Mouse (Mus musculus) neural tube, embryonic 11.5 days (tissue): Measurements from ENCODE around the gene Rnf25. TPM values are rescaled to one million over a fixed set of nuclear protein-coding genes. Genes with fewer than 3 reads are reported as not detected.
A peak's percentile ranks its signal among the peaks of the same experiment; 100 is the strongest.

Experiments
- ATAC-seq: fragments of 200-750 bp; cut with Nextera tagmentation; 2 replicates; pipeline ENCODE4 v1.8.0; 2017; ENCODE audit warnings: moderate number of reproducible peaks, mild to moderate bottlenecking, moderate TSS enrichment, moderate library complexity; ENCODE audit not compliant: insufficient read depth, low FRiP score, low TSS enrichment
- DNase-seq: peaks from one replicate; pipeline ENCODE4 v3.0.0-alpha.2; 2015; ENCODE audit warnings: low spot score
- H3K27ac ChIP-seq: fragments of 300-500 bp; sonication (generic); 2 replicates; pipeline ENCODE4 v1.5.1; 2014; ENCODE audit warnings: low read depth, mild to moderate bottlenecking, low read length
- H3K27me3 ChIP-seq: fragments of 300-500 bp; sonication (generic); 2 replicates; pipeline ENCODE4 v1.6.1; 2014; ENCODE audit warnings: mild to moderate bottlenecking, low read length, mixed read lengths; ENCODE audit not compliant: control insufficient read depth, insufficient read depth
- H3K36me3 ChIP-seq: fragments of 300-500 bp; sonication (generic); 2 replicates; pipeline ENCODE4 v1.6.1; 2014; ENCODE audit warnings: mild to moderate bottlenecking, low read length, moderate library complexity, mixed read lengths; ENCODE audit not compliant: control insufficient read depth, insufficient read depth
- H3K4me1 ChIP-seq: fragments of 300-500 bp; sonication (generic); 2 replicates; pipeline ENCODE4 v1.6.1; 2014; ENCODE audit warnings: low read length, mixed read lengths; ENCODE audit not compliant: control insufficient read depth, insufficient read depth
- H3K4me2 ChIP-seq: fragments of 300-500 bp; sonication (generic); 2 replicates; pipeline ENCODE4 v1.6.1; 2014; ENCODE audit warnings: low read depth, mild to moderate bottlenecking, moderate library complexity
- H3K4me3 ChIP-seq: fragments of 300-500 bp; sonication (generic); 2 replicates; pipeline ENCODE4 v1.5.1; 2014; ENCODE audit warnings: low read depth, low read length
- H3K9ac ChIP-seq: fragments of 300-500 bp; sonication (generic); 2 replicates; pipeline ENCODE4 v1.6.1; 2014; ENCODE audit warnings: mild to moderate bottlenecking, low read length
- H3K9me3 ChIP-seq: fragments of 300-500 bp; sonication (generic); 2 replicates; pipeline ENCODE4 v1.6.1; 2016; ENCODE audit warnings: low read length; ENCODE audit not compliant: control insufficient read depth
- WGBS: fragments of 180-500 bp; shearing (Covaris S2); extraction: QIAGEN DNeasy Blood & Tissue Kit; methylation state at CpG from one replicate; pipeline ENCODE4 v1.1.7; 2014; 5-methylcytosine and 5-hydroxymethylcytosine counted together
- polyA plus RNA-seq: library from polyadenylated mRNA; unstranded; fragments of >200 nt; fragmentation: Nextera tagmentation; extraction: Ambion mirVana; gene quantifications from 2 replicates; pipeline ENCODE4 v1.2.1, GENCODE M21; 2014

Rnf25 gene
- polyA plus RNA-seq: 9.0 and 9.4 TPM in 2 replicates

DNA sequence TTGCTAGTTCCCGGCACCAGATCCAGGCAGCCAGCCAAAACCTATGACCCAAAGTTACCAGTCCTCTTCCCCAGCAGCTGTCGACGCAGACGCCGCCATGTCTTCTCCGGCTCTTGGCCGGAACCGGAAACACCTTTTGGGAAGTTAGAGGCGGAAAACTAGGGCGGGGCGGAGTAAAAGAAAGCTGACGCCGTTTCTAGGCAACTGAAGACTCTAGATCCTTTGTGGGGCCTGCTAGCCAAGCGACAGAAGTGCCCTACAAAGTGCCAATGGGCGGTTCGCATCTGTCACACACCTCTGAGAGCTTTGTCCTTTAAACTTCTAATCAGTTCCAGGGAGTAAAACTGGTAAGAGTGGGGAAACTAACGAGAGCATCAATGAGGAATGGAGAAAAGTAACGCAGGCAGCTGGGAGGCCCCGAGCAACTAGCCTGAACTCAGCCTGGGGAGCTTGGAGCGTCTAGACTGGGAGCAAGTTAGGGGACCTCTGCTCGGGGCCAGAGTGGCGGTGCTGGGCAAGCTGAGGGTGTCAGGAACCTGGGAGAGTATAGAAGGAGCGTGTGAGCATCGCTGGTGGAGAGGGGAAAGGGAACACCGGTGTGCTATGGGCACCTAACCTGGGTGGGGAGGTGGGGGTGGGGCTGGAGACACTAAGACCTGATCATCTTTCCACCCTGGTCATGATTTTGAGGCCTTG, at the start of gene Rnf25, which contains the start of gene Stk36:
Gene Rnf25, minus strand, starts transcription at position 131 of the 696 bp plus-strand sequence.
Gene Stk36, plus strand, starts transcription at position 179 of the 696 bp plus-strand sequence.
- Histone ChIP-seq H3K9ac (peak within 1 kb of the TSS; percentile 63), H3K36me3 (peaks cover 7% of the 10 kb centered on the region), H3K4me3 (peak within 1 kb of the TSS; percentile 56), H3K4me2 (peak within 1 kb of the TSS; percentile 86), H3K4me1 (peaks cover 6% of the 10 kb centered on the region; the same call in 1 of the 2 replicates), H3K9me3 (no peaks in the 10 kb centered on the region), H3K27me3 (no peaks in the 10 kb centered on the region), H3K27ac (no peak within 1 kb of the TSS)
- peak; percentile 78 for ATAC-seq
- peak; percentile 86 for DNase-seq
- WGBS: 10% methylated on average over 25 of the region's 25 CpGs

DNA sequence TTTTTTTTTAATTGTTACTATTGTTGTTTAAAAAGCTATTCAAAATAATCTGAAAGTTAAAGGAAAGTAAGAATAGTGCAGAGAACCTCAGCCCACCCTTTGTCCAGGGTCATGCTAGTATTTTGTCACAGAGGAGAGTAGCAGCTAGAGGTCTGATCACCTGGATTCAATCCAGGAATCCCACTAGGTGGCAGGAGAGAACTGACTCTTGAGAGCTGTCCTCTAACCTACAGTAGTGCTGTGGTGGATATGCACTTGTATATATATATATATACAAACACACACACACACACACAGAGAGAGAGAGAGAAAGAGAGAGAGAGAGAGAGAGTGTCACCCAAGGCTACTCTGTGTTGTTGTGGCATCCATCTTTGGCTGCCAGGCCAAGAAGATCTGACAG, 42.7 kb upstream of the Rnf25 start:
- H3K4me1 ChIP-seq: no peaks in the 10 kb centered on the region
- no peak overlapping the region for H3K9ac ChIP-seq
- no peak overlapping the region for H3K4me3 ChIP-seq
- no peak overlapping the region for H3K27ac ChIP-seq
- ATAC-seq: no peak
- DNase-seq: no peak
- no peak overlapping the region for H3K4me2 ChIP-seq
- H3K36me3 ChIP-seq: no peaks in the 10 kb centered on the region
- no peaks in the 10 kb centered on the region for H3K27me3 ChIP-seq
- H3K9me3 ChIP-seq: no peaks in the 10 kb centered on the region

DNA sequence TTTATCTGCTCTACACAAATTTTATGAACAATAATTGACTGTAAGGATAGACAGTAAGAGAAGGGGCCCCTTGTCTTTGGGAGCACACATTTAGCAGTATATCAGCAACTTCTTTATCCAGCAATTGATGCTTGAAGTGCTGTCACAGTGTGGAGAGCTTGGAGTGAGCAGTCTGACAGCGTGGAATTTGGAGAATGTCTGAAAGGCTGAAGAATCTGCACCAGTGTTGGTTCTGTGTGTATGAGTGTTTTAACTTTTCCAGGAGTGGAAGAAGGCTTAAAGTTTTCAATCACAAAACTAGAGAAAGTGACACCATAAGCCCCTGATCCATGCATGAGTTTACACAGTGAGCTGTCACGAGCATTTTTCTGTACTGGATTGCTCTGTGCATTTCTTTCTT, 42.3 kb upstream of the Rnf25 start:
- Histone ChIP-seq H3K36me3 (no peaks in the 10 kb centered on the region), H3K4me2 (no peak overlapping the region), H3K9me3 (no peaks in the 10 kb centered on the region), H3K27ac (no peak overlapping the region), H3K4me3 (no peak overlapping the region), H3K4me1 (no peaks in the 10 kb centered on the region), H3K27me3 (no peaks in the 10 kb centered on the region), H3K9ac (no peak overlapping the region)
- DNase-seq: no peak
- WGBS: 85% methylated on average over 2 of the region's 2 CpGs
- ATAC-seq: no peak

- H3K4me2 ChIP-seq: no peak overlapping the region
- no peak overlapping the region for H3K27ac ChIP-seq
- H3K9me3 ChIP-seq: no peaks in the 10 kb centered on the region
- no peak overlapping the region for H3K4me3 ChIP-seq
- H3K36me3 ChIP-seq: no peaks in the 10 kb centered on the region
- DNase-seq: no peak
- 84% methylated on average over 4 of the region's 4 CpGs for WGBS
- H3K4me1 ChIP-seq: no peaks in the 10 kb centered on the region
- H3K9ac ChIP-seq: no peak overlapping the region
- no peaks in the 10 kb centered on the region for H3K27me3 ChIP-seq
- ATAC-seq: no peak
Observed at GRCm38 (mm10) chr1:74632734-74633133, 31.5 kb upstream of the Rnf25 start.

- H3K36me3 ChIP-seq: 0 out of 2 replicates have a peak, but pooled peaks cover 2% of the 10 kb centered on the region
- no peak overlapping the region for H3K27ac ChIP-seq
Observed at GRCm38 (mm10) chr1:74628001-74628400, 26.8 kb upstream of the Rnf25 start.

GRCm38 (mm10) chr1:74626076-74626475, 24.9 kb upstream of the Rnf25 start:
- 88% methylated on average over 4 of the region's 4 CpGs for WGBS
- Histone ChIP-seq H3K4me3 (no peak overlapping the region), H3K36me3 (0 out of 2 replicates have a peak, but pooled peaks cover 2% of the 10 kb centered on the region), H3K4me1 (no peaks in the 10 kb centered on the region), H3K4me2 (no peak overlapping the region), H3K27ac (no peak overlapping the region), H3K9ac (no peak overlapping the region), H3K9me3 (no peaks in the 10 kb centered on the region), H3K27me3 (no peaks in the 10 kb centered on the region)
- DNase-seq (no peak), ATAC-seq (no peak)

More at GRCm38 (mm10) chr1:74628001-74628400, 26.8 kb upstream of the Rnf25 start:
- no peak overlapping the region for H3K4me2 ChIP-seq
- no peak for ATAC-seq
- 48% methylated on average over 7 of the region's 7 CpGs for WGBS
- no peak overlapping the region for H3K4me3 ChIP-seq
- no peak for DNase-seq
- H3K27me3 ChIP-seq: no peaks in the 10 kb centered on the region
- H3K4me1 ChIP-seq: no peaks in the 10 kb centered on the region
- no peaks in the 10 kb centered on the region for H3K9me3 ChIP-seq
- no peak overlapping the region for H3K9ac ChIP-seq

DNA sequence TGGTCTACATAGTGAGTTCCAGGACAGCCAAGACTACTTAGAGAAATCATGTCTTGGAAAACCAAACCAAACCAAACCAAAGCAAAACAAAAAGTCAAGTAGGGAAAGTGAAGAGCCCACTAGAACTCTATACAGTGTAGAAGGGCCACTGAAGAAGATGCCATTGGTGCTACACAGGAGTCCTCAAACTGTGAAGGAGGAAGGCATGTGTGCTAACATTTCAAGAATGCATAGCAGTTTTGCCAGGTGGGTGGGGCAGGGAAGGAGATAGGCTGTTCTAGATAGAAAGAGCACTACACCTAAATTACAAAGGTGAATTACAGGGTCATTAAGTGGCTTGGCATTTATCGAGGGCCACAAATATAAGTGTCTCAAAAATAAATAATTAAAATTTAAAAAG, 23.0 kb upstream of the Rnf25 start:
- WGBS: 100% methylated on average over 1 of the region's 1 CpGs
- Histone ChIP-seq H3K4me2 (no peak overlapping the region), H3K9ac (no peak overlapping the region), H3K27me3 (no peaks in the 10 kb centered on the region), H3K4me1 (no peaks in the 10 kb centered on the region), H3K27ac (no peak overlapping the region), H3K9me3 (no peaks in the 10 kb centered on the region), H3K36me3 (0 out of 2 replicates have a peak, but pooled peaks cover 2% of the 10 kb centered on the region), H3K4me3 (no peak overlapping the region)
- no peak for ATAC-seq
- DNase-seq: no peak

DNA sequence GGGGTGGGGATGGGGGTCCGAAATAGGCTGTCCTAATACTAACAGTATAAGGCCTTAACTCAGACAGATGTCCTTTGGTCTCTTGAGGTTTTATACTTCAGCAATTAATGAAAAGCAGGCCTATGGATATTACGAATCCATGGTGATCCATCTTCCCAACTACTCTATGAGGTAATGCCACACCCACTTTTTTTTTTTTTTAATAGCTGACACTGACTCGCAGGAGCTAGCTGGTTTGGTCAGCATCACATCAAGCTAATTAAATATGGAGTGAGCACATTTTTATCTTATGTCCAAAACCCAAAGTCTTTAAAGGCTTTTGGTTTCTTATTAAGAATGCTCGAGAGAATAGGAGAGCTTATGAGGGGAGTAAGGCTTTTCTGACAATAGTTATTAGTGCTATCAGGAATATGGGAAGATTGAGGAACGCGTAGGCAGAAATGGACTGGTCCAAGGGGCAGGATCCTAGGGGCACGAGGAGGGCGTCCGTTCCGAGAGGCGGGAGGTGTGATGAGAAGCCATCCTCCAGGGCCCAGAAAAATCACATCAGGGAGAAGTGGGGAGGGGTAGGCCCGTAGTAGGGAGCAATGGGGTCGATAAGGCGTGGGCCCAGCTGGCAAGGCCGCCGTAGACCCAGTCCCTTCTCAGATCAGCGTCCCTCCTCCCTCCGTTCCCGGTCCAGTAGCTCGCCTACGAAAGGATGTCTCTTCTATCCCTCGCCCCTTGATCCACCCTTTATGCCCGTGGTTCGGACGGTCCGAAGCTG, 513 bp downstream of the Rnf25 start:
- Histone ChIP-seq H3K27me3 (no peaks in the 10 kb centered on the region), H3K9ac (peak overlapping the region; percentile 63), H3K4me2 (peak overlapping the region; percentile 86), H3K9me3 (no peaks in the 10 kb centered on the region), H3K36me3 (peaks cover 9% of the 10 kb centered on the region), H3K4me3 (peak overlapping the region; percentile 56), H3K4me1 (peaks cover 6% of the 10 kb centered on the region; the same call in 1 of the 2 replicates), H3K27ac (no peak overlapping the region)
- 9% methylated on average over 26 of the region's 26 CpGs for WGBS
- ATAC-seq: peak; percentile 51
- DNase-seq: no peak
